Mouse (Mus musculus) embryonic facial prominence, embryonic 14.5 days (tissue): ENCODE data around the gene Cyp27b1. TPM values are rescaled to one million over a fixed set of nuclear protein-coding genes. Genes with fewer than 3 reads are reported as not detected.
"Not testable (repeated sequence)": the region's sequence is repeated elsewhere in the genome, so short reads cannot be mapped to it uniquely, and the experiment has no call there.

Experiments
- ATAC-seq: fragments of 200-750 bp; cut with Nextera tagmentation; 2 replicates; pipeline ENCODE4 v1.8.0; 2017; ENCODE audit warnings: low read depth, moderate number of reproducible peaks, moderate TSS enrichment
- DNase-seq: peaks from one replicate; pipeline ENCODE4 v3.0.0-alpha.2; 2015; ENCODE audit warnings: low spot score
- H3K27ac ChIP-seq: fragments of 300-500 bp; sonication (generic); replicated peaks from 2 replicates; pipeline ENCODE4 v1.5.1; 2014; ENCODE audit warnings: low read depth, mild to moderate bottlenecking, low read length, moderate library complexity
- H3K27me3 ChIP-seq: fragments of 300-500 bp; sonication (generic); replicated peaks from 2 replicates; pipeline ENCODE4 v1.6.1; 2014; ENCODE audit warnings: low read length; ENCODE audit not compliant: control insufficient read depth, insufficient read depth
- H3K36me3 ChIP-seq: fragments of 300-500 bp; sonication (generic); 2 replicates; pipeline ENCODE4 v1.6.1; 2014; ENCODE audit warnings: low read length, mixed read lengths; ENCODE audit not compliant: control insufficient read depth, insufficient read depth
- H3K4me1 ChIP-seq: fragments of 300-500 bp; sonication (generic); 2 replicates; pipeline ENCODE4 v1.6.1; 2014; ENCODE audit warnings: antibody characterized with exemption, low read length; ENCODE audit not compliant: control insufficient read depth, insufficient read depth
- H3K4me2 ChIP-seq: fragments of 300-500 bp; sonication (generic); 2 replicates; pipeline ENCODE4 v1.6.1; 2014; ENCODE audit warnings: low read depth, mild to moderate bottlenecking, low read length, moderate library complexity, mixed read lengths
- H3K4me3 ChIP-seq: fragments of 300-500 bp; sonication (generic); 2 replicates; pipeline ENCODE4 v1.5.1; 2014; ENCODE audit warnings: low read depth, mild to moderate bottlenecking, low read length
- H3K9ac ChIP-seq: fragments of 300-500 bp; sonication (generic); 2 replicates; pipeline ENCODE4 v1.6.1; 2014; ENCODE audit warnings: low read depth, mild to moderate bottlenecking, low read length, moderate library complexity, mixed read lengths
- H3K9me3 ChIP-seq: fragments of 300-500 bp; sonication (generic); 2 replicates; pipeline ENCODE4 v1.6.1; 2016; ENCODE audit warnings: low read length; ENCODE audit not compliant: control insufficient read depth
- WGBS: fragments of 180-500 bp; shearing (Covaris S2); extraction: QIAGEN DNeasy Blood & Tissue Kit; methylation state at CpG from one replicate; pipeline ENCODE4 v1.1.7; 2014; 5-methylcytosine and 5-hydroxymethylcytosine counted together
- polyA plus RNA-seq: library from polyadenylated mRNA; unstranded; fragments of >200 nt; fragmentation: Nextera tagmentation; extraction: Ambion mirVana; gene quantifications from 2 replicates; pipeline ENCODE4 v1.2.1, GENCODE M21; 2014

The Cyp27b1 gene
- polyA plus RNA-seq, 1 experiment from 2014 or later: 0.13 TPM

DNA sequence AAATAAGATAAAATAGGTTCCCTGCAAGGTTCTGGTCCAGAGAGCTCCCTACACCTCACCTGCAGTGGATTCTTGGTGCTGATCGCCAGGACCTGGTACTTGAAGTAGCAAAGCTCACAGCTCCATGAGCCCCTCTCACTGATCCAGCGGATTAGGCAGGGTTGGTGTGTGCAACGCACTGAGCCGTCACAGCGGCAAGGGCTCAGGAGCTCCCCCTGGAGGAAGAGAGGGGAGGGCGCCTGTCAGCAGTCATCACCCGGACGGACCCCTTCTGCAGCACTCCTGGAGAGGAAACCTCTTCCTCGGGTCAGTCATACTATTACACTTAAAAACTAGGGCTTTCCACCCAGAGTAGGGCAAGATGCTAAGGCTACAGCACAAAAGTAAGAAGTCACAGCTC lies 10.1 kb downstream of the Cyp27b1 start:
- WGBS: under 1% methylated on average over 9 of the region's 9 CpGs
- Histone ChIP-seq H3K27ac (no peak overlapping the region), H3K9ac (no peak overlapping the region)

DNA sequence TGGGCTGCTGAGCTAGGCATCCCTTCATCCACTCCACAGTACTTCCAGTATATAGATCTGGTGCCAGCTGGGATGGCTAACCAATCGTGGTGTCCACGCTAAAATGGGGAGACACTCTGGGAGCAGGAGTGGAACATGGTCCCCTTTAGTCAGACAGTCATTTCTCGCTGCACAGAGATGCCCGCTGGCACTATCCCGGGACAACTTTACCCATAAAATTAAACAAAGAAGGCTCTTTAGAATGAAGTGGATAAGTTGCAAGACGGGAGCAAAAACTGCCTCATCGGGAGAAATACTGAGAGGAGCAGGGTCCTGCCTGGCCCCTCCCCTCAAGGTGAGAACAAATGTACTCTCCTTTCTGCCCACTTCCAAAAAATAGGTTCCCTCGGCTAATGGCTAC lies 10.7 kb downstream of the Cyp27b1 start:
- H3K36me3 ChIP-seq: peaks cover 25% of the 10 kb centered on the region
- ATAC-seq (no peak; the same call in 1 of the 2 replicates), DNase-seq (no peak)
- peak overlapping the region; percentile 96 for H3K4me2 ChIP-seq
- peaks cover 14% of the 10 kb centered on the region; the same call in 1 of the 2 replicates for H3K27me3 ChIP-seq
- WGBS: 6% methylated on average over 8 of the region's 8 CpGs
- H3K4me3 ChIP-seq: peak overlapping the region; percentile 83
- peak overlapping the region; percentile 89 for H3K9ac ChIP-seq
- peaks cover 7% of the 10 kb centered on the region; the same call in 1 of the 2 replicates for H3K4me1 ChIP-seq
- H3K9me3 ChIP-seq: no peaks in the 10 kb centered on the region
- no peak overlapping the region for H3K27ac ChIP-seq

More for the DNA sequence above, 10.1 kb downstream of the Cyp27b1 start:
- H3K36me3 ChIP-seq: peaks cover 25% of the 10 kb centered on the region
- H3K27me3 ChIP-seq: peaks cover 14% of the 10 kb centered on the region; the same call in 1 of the 2 replicates
- H3K4me1 ChIP-seq: peaks cover 7% of the 10 kb centered on the region; the same call in 1 of the 2 replicates
- peak overlapping the region; percentile 83 for H3K4me3 ChIP-seq
- ATAC-seq (peak; percentile 35), DNase-seq (peak; percentile 82)
- H3K4me2 ChIP-seq: peak overlapping the region; percentile 96
- no peaks in the 10 kb centered on the region for H3K9me3 ChIP-seq

DNA sequence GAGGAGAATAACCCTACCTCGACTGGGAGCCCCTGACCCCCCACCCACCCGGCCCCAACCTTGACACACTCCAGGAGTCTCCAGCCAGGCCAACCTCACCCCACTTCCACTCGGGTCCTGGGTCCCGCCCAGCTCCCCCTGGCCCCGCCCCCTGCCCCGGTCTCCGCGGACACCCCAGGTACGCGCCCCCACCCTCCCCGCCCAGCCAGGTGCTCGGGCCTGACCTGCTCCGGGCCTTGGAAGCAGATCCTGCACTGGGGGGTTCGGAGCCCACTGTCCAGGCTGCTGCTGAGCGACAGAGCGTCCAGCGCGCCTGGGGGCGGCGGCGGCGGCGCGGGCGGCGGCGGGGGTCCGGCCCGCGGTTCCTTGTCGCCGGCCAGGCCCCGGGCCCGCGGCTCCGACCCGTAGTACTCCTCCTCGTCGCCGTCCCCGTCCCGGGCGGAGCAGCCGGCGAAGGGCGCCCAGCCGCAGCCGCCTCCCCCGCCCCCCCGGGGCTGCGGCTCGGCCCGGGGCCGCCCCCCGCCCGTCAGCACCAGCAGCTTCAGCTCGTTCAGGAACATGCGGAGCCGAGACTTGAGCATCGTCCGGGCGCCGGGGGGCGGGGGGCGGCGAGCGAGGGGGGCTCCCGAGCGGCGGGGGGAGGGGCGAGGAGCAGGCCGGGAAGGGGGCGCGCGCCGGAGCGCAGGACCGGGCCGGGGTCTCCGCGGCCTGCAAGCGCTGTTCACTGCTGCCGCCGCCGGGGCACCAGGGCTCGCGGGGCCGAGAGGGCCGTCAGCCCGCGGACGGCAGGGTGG lies 11.3 kb downstream of the Cyp27b1 start:
- ATAC-seq (no peak; the same call in 1 of the 2 replicates), DNase-seq (no peak)
- peaks cover 25% of the 10 kb centered on the region for H3K36me3 ChIP-seq
- H3K9ac ChIP-seq: peak overlapping the region; percentile 89
- 0% methylated on average over 6 of the region's 92 CpGs for WGBS
- H3K4me1 ChIP-seq: peaks cover 7% of the 10 kb centered on the region; the same call in 1 of the 2 replicates
- no peaks in the 10 kb centered on the region for H3K9me3 ChIP-seq
- H3K4me3 ChIP-seq: peak overlapping the region; percentile 83
- peaks cover 14% of the 10 kb centered on the region; the same call in 1 of the 2 replicates for H3K27me3 ChIP-seq
- H3K4me2 ChIP-seq: peak overlapping the region; percentile 96
- peak overlapping the region; percentile 58 for H3K27ac ChIP-seq

DNA sequence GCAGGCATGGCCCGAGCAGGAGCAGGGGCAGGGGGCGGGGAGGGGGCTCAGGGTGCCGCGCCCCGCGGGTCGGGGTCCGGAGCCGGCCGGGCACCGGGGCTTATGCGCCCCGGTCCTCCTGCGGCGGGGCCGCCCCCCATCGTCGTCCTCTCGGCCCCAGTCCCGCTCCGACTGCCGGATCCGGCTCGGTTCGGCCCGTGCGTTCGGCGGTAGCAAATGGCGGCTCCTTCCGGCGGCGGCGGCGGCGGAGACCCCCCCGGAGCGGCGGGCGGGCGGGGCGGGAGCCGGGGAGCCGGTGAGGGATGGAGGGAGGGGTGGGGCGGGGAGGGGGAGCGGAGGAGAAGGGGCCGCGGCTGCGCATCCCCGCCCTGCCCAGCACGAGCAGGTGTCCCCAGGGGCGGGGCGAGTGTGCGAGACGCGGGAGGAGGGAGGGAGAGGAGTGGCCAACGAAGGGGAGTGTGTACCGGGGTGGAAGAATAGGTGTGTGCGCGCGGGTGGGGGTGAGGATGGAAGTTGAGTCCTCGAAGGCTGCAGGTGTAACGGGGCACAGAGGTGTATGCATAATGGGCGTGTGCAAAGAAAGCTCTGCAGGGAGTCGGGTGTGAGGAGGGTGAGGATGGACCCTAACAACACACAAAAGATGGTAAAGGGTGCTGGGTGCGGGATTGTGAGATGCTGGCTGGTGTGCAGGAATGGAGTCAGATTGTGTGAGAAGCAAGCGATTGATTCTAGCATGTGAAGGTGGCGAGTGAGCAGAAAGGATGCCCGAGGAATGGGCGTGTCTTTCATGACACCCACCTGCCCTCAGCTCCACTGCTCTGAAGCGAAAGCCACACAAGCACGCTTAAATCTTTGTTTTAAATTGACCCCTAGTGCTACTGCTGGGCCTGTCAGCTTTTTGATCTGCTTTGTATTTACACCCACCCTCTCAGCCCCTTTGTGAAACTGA lies 12.2 kb downstream of the Cyp27b1 start, which contains the start of gene March9:
Gene March9 (minus strand): TSS at position 217 of the 949 bp plus-strand sequence.
- peak within 1 kb of the TSS; percentile 96 for H3K4me2 ChIP-seq
- WGBS: 1% methylated on average over 35 of the region's 72 CpGs
- peak within 1 kb of the TSS; percentile 83 for H3K4me3 ChIP-seq
- peaks cover 14% of the 10 kb centered on the region; the same call in 1 of the 2 replicates for H3K27me3 ChIP-seq
- peak within 1 kb of the TSS; percentile 89 for H3K9ac ChIP-seq
- H3K9me3 ChIP-seq: no peaks in the 10 kb centered on the region
- peaks cover 31% of the 10 kb centered on the region for H3K36me3 ChIP-seq
- peak within 1 kb of the TSS; percentile 58 for H3K27ac ChIP-seq
- peak; percentile 93 for DNase-seq
- peak; percentile 39 for ATAC-seq
- peaks cover 13% of the 10 kb centered on the region for H3K4me1 ChIP-seq

GRCm38 (mm10) chr10:127061085-127061484 lies 13.0 kb downstream of the Cyp27b1 start:
- DNase-seq (no peak), ATAC-seq (no peak)
- H3K9me3 ChIP-seq: no peaks in the 10 kb centered on the region
- no peak overlapping the region for H3K4me2 ChIP-seq
- H3K27ac ChIP-seq: no peak overlapping the region
- H3K27me3 ChIP-seq: peaks cover 14% of the 10 kb centered on the region; the same call in 1 of the 2 replicates
- H3K9ac ChIP-seq: no peak overlapping the region
- peaks cover 33% of the 10 kb centered on the region for H3K36me3 ChIP-seq
- no peak overlapping the region for H3K4me3 ChIP-seq
- WGBS: 34% methylated on average over 5 of the region's 5 CpGs
- H3K4me1 ChIP-seq: peaks cover 13% of the 10 kb centered on the region

DNA sequence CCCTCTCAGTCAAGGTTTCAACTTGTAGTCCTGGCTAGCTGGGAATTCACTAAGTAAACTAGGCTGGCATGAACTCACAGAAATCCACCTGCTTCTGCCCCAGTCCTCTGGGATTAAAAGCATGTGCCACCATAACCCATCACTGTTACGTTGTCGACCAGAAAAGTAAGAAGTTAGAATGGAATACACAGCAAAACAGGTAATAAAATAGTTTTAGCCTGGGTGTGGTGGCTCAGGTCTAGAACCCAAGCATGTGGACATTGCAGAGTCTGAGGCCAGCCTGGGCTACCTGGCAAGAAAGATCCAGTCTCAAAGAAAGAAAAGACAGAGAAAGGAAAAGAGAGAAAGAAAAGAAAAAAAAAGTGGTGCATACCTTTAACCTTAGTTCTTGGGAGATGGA lies 13.5 kb downstream of the Cyp27b1 start:
- WGBS: 64% methylated on average over 2 of the region's 2 CpGs
- H3K4me1 ChIP-seq: peaks cover 13% of the 10 kb centered on the region
- ATAC-seq: no peak
- peaks cover 14% of the 10 kb centered on the region; the same call in 1 of the 2 replicates for H3K27me3 ChIP-seq
- DNase-seq: no peak
- no peak overlapping the region for H3K9ac ChIP-seq
- H3K27ac ChIP-seq: no peak overlapping the region
- H3K4me3 ChIP-seq: no peak overlapping the region
- no peak overlapping the region for H3K4me2 ChIP-seq
- peaks cover 33% of the 10 kb centered on the region for H3K36me3 ChIP-seq
- no peaks in the 10 kb centered on the region for H3K9me3 ChIP-seq

DNA sequence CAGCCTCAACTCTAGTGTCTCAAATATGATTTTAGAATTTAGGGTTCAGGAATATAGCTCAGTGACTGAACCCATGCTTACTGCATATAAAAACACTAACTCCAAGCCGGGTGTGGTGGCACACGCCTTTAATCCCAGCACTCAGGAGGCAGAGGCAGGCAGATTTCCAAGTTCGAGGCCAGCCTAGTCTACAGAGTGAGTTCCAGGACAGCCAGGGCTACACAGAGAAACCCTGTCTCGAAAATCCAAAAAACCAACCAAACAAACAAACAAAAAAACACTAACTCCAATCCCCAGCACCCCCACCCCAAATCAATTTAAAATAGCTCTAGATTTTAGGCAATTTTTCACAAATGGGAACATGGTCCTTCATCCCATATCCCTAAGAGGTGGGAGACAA lies 14.1 kb downstream of the Cyp27b1 start:
- peaks cover 33% of the 10 kb centered on the region for H3K36me3 ChIP-seq
- H3K4me2 ChIP-seq, H3K9me3 ChIP-seq, ATAC-seq, H3K4me3 ChIP-seq, H3K27ac ChIP-seq, H3K9ac ChIP-seq, DNase-seq: not testable (repeated sequence)
- peaks cover 13% of the 10 kb centered on the region for H3K4me1 ChIP-seq
- WGBS: 79% methylated on average over 4 of the region's 4 CpGs
- H3K27me3 ChIP-seq: peaks cover 14% of the 10 kb centered on the region; the same call in 1 of the 2 replicates

GRCm38 (mm10) chr10:127062503-127062902 lies 14.5 kb downstream of the Cyp27b1 start:
- Histone ChIP-seq H3K27ac (peak overlapping the region; percentile 50; the same call in 1 of the 2 replicates), H3K4me2 (no peak overlapping the region), H3K9ac (no peak overlapping the region), H3K4me1 (peaks cover 13% of the 10 kb centered on the region), H3K36me3 (peaks cover 33% of the 10 kb centered on the region), H3K9me3 (no peaks in the 10 kb centered on the region), H3K27me3 (peaks cover 13% of the 10 kb centered on the region; the same call in 1 of the 2 replicates), H3K4me3 (no peak overlapping the region; the same call in 1 of the 2 replicates)
- WGBS: 73% methylated on average over 5 of the region's 5 CpGs
- DNase-seq (no peak), ATAC-seq (no peak)
